Mouse (Mus musculus) C2C12 (cell line): ENCODE data around the gene Mfsd13b. TPM values are rescaled to one million over a fixed set of nuclear protein-coding genes. Genes with fewer than 3 reads are reported as not detected.

Experiments
- H3K27me3 ChIP-seq: one replicate; pipeline ENCODE4 v1.6.1; 2011; ENCODE audit not compliant: control insufficient read depth, insufficient read depth, insufficient read length
- H3K36me3 ChIP-seq: one replicate; pipeline ENCODE4 v1.6.1; 2011; ENCODE audit not compliant: control insufficient read depth, insufficient read depth
- H3K4me3 ChIP-seq: one replicate; pipeline ENCODE4 v1.5.1; 2011; ENCODE audit warnings: mild to moderate bottlenecking, control low read depth; ENCODE audit not compliant: poor library complexity, insufficient read depth, severe bottlenecking
- H3K79me2 ChIP-seq: one replicate; pipeline ENCODE4 v1.6.1; 2011; ENCODE audit not compliant: control insufficient read depth, insufficient read depth
- H3K79me3 ChIP-seq: one replicate; pipeline ENCODE4 v1.6.1; 2011; ENCODE audit warnings: low read depth, control low read depth
- H3ac ChIP-seq: one replicate; pipeline ENCODE3; 2011; ENCODE audit warnings: low read depth; ENCODE audit not compliant: control insufficient read depth, insufficient read length
- CEBPB ChIP-seq: IDR thresholded peaks from one replicate; pipeline ENCODE4 v1.6.1; 2011; ENCODE audit warnings: low read depth, mild to moderate bottlenecking, control low read depth, moderate library complexity
- CTCF ChIP-seq: IDR thresholded peaks from one replicate; pipeline ENCODE4 v1.5.1; 2011; ENCODE audit not compliant: control insufficient read depth, insufficient read depth, insufficient read length
- FOSL1 ChIP-seq: IDR thresholded peaks from one replicate; pipeline ENCODE4 v1.8.0; 2011; ENCODE audit warnings: mild to moderate bottlenecking, low read length; ENCODE audit not compliant: poor library complexity, insufficient read depth, severe bottlenecking
- MAX ChIP-seq: IDR thresholded peaks from one replicate; pipeline ENCODE4 v1.6.1; 2011; ENCODE audit warnings: mild to moderate bottlenecking, control low read depth
- MYOD1 ChIP-seq: IDR thresholded peaks from one replicate; pipeline ENCODE4 v1.6.1; 2011; ENCODE audit warnings: low read depth; ENCODE audit not compliant: control insufficient read depth, insufficient read length
- MYOG ChIP-seq: IDR thresholded peaks from one replicate; pipeline ENCODE4 v1.6.1; 2011; ENCODE audit not compliant: control insufficient read depth, insufficient read length; ENCODE audit errors: extremely low read depth
- USF1 ChIP-seq: IDR thresholded peaks from one replicate; pipeline ENCODE4 v1.6.1; 2011; ENCODE audit warnings: low read depth, mild to moderate bottlenecking, control low read depth, moderate library complexity
- polyA plus RNA-seq: library from polyadenylated mRNA; unstranded; fragments of >200 nt; fragmentation: generic; extraction: Trizol; gene quantifications from one replicate; pipeline ENCODE4 v1.2.1, GENCODE M21; 2012; ENCODE audit warnings: missing spikeins

Mfsd13b gene
- polyA plus RNA-seq, 1 experiment = not detected

DNA sequence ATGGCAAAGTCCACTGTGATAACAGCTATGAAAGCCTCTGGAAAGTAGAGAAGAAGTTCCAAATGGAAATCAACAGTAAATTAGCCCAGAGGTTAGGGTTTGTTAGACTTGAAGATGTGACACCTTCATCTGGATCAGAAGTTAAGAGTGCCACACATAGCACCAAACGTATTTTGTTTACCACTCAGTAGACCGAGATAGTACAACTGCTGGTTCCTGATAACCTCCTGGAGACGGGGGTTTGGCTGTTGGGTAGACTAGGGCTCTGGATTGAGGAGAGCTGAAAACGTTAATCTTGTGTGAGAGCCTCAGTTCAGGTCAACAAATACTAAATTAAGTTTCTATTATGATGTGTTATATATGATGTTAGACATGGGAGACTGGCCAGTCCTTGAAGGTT is 2.3 kb upstream of the Mfsd13b start:
- peaks cover 69% of the 10 kb centered on the region for H3K79me2 ChIP-seq

DNA sequence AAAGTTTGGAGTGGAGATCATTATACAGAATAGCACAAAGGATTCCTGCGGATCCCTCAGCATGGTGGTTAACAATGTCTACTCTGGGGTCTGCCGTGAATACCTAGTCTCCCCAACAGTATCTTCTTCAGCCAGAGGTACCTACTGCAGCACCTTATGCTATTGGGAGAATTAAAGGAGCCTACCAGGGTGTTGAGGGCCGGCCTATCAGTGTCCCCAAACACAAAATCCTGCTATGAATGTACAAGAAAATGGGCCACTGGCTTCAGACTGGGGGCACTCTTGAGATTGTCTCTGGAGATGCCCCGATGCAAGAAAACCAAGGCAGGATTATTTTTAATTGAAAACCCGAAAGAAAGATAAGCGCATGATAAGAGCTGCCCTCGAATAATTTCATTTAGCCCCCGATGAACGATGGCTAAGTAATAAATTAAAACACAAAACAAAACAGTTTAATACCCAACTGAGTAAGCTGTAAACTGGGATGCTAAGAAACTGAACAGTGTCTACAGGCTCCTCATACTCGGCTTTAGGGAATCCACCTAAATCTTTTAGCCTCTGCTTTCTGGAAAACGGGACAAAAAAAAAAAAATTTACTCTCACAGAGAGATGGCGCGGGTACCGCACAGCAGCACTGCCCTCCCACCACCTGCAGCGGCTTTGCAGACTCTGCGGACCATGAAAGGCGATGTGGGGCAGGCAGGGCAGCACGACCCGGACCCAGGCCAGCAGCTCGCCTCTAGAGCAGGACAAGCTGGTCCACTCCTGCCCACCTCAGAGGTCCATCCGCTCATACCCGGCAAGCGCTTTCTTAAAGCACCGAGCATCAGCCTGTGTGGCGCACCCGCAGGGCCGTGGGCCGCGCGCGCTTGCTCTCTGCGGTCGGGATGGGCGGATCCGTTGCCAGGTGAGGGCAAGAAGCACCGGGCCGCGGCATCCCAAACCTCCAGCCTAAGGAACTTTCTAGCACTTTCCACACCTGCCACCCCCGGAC is 1.1 kb upstream of the Mfsd13b start:
- no peak for TF ChIP-seq CTCF
- TF ChIP-seq USF1 = no peak
- TF ChIP-seq FOSL1 = no peak
- TF ChIP-seq MAX = no peak
- no peak for TF ChIP-seq CEBPB
- TF ChIP-seq MYOD1 = no peak
- no peak for TF ChIP-seq MYOG
- H3K27me3 ChIP-seq = no peaks in the 10 kb centered on the region
- H3ac ChIP-seq = peak overlapping the region; percentile 62
- H3K4me3 ChIP-seq = peak overlapping the region; percentile 55
- peaks cover 14% of the 10 kb centered on the region for H3K36me3 ChIP-seq
- H3K79me2 ChIP-seq = peaks cover 57% of the 10 kb centered on the region
- peaks cover 43% of the 10 kb centered on the region for H3K79me3 ChIP-seq

More for the DNA sequence above, 2.3 kb upstream of the Mfsd13b start:
- H3K36me3 ChIP-seq = peaks cover 14% of the 10 kb centered on the region
- peaks cover 52% of the 10 kb centered on the region for H3K79me3 ChIP-seq
- TF ChIP-seq MYOG (no peak), FOSL1 (no peak), CTCF (no peak), MAX (no peak), CEBPB (no peak), USF1 (no peak), MYOD1 (no peak)
- H3K4me3 ChIP-seq = no peak overlapping the region
- H3K27me3 ChIP-seq = no peaks in the 10 kb centered on the region
- H3ac ChIP-seq = no peak overlapping the region

DNA sequence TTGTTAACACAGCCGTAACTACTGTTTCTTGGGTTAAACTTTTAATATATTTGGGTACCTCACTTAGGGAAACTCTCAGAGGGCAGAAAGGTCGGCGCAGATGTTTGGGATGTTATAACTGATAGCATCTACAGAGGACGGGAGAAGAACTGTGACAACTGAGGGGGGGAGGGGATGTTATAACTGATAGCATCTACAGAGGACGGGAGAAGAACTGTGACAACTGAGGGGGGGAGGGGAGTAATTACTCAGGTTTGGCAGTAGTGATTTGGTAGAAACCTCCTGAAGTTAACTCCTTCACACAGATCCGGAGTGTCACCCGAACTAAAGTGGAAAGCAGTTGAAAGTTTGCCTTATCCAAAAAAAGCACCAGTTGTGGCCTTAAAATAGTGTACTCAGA is 659 bp downstream of the Mfsd13b start:
- H3K79me3 ChIP-seq = peaks cover 27% of the 10 kb centered on the region
- H3K4me3 ChIP-seq = peak overlapping the region; percentile 55
- peaks cover 39% of the 10 kb centered on the region for H3K79me2 ChIP-seq
- peaks cover 8% of the 10 kb centered on the region for H3K36me3 ChIP-seq
- no peak for TF ChIP-seq CEBPB
- TF ChIP-seq MAX = no peak
- TF ChIP-seq CTCF = no peak
- TF ChIP-seq USF1 = no peak
- TF ChIP-seq FOSL1 = no peak
- TF ChIP-seq MYOD1 = no peak
- TF ChIP-seq MYOG = no peak
- H3ac ChIP-seq = no peak overlapping the region
- H3K27me3 ChIP-seq = no peaks in the 10 kb centered on the region

DNA sequence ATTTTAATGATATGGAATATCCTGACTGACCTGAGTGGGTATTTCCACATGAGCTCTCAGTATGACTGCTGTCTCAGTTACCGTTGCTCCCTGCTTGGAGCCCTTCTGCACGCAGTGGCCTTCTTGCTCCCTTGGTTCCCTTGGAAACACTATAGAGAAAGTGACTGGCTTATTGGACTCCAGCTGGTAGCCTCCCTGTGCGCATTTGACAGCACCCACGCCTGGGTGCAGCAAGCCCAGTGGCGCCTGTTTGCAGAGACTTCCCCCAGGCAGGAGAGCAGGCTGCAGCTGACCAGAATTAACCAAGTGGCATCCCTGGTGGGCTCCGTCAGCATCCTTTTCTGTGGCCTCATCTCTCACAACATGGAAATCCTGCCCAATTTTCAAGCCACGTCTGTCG is 8.9 kb downstream of the Mfsd13b start:
- H3K4me3 ChIP-seq = no peak overlapping the region
- H3ac ChIP-seq = no peak overlapping the region
- H3K27me3 ChIP-seq = peaks cover 6% of the 10 kb centered on the region
- H3K36me3 ChIP-seq = no peaks in the 10 kb centered on the region
- no peaks in the 10 kb centered on the region for H3K79me2 ChIP-seq
- TF ChIP-seq CEBPB = no peak
- TF ChIP-seq MYOD1 = no peak
- TF ChIP-seq MAX = no peak
- no peak for TF ChIP-seq CTCF
- TF ChIP-seq USF1 = no peak
- no peak for TF ChIP-seq MYOG
- no peak for TF ChIP-seq FOSL1
- no peaks in the 10 kb centered on the region for H3K79me3 ChIP-seq

DNA sequence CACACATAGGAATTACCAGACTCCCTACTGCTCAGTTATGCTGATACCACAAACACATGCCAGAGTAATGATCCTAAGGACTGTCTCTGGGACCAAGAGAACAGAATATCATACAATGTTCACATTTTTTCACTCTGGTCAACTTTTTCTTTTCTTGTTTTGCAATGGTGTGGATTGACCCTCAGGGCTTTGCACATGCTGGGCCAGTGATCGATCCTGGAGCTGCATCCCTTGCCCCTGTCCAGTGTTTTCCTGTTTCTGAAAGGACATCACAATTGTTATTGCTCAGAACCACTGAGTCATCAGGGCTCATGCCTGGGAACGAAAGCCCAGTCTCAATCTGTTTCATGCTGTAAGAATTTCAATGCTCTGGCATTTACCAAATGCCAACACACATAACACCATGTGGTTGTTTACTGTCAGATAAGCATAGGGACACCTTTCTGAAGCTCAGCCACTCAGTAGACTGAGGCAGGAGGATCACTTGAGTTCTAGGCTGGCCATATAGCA is 16.8 kb downstream of the Mfsd13b start:
- no peaks in the 10 kb centered on the region for H3K36me3 ChIP-seq
- TF ChIP-seq FOSL1 = no peak
- no peak for TF ChIP-seq CEBPB
- TF ChIP-seq CTCF = no peak
- peaks cover 3% of the 10 kb centered on the region for H3K27me3 ChIP-seq
- no peak overlapping the region for H3K4me3 ChIP-seq
- H3K79me3 ChIP-seq = no peaks in the 10 kb centered on the region
- no peaks in the 10 kb centered on the region for H3K79me2 ChIP-seq
- H3ac ChIP-seq = no peak overlapping the region
